Mouse (Mus musculus): ENCODE measurements around the gene Asap2. TPM values are rescaled to one million over a fixed set of nuclear protein-coding genes. Genes with fewer than 3 reads are reported as not detected.

Gene Asap2
- polyA plus RNA-seq, 1 experiment: 3.6 TPM

- Histone ChIP-seq H3K36me3 (ENCODE audit: control insufficient read depth, insufficient read depth, low read length) (no peaks in the 10 kb centered on the region), H3K27me3 (ENCODE audit: control insufficient read depth, insufficient read depth, low read length) (no peaks in the 10 kb centered on the region), H3K4me1 (replicated peaks; ENCODE audit: control insufficient read depth, insufficient read depth, low read length) (no peaks in the 10 kb centered on the region), H3K27ac (ENCODE audit: control insufficient read depth, insufficient read depth, low read length) (no peak overlapping the region), H3K4me3 (ENCODE audit: control insufficient read depth, insufficient read depth, low read length) (no peak overlapping the region)
- TF ChIP-seq POLR2A (IDR thresholded peaks at IDR 0.05; ENCODE audit: control insufficient read depth, extremely low read depth, insufficient read depth, low read length, poor library complexity): no peak
- no peak for TF ChIP-seq CTCF (IDR thresholded peaks at IDR 0.05; ENCODE audit: borderline replicate concordance, control insufficient read depth, extremely low read depth, insufficient read depth, low read length, poor library complexity)
- WGBS: 77% methylated on average over 4 of the region's 4 CpGs
- no peak for DNase-seq
Measured at GRCm38 (mm10) chr12:21155062-21155461, 164.8 kb downstream of the Asap2 start.

- Histone ChIP-seq H3K4me1 (replicated peaks; ENCODE audit: control insufficient read depth, insufficient read depth, low read length) (peaks cover 3% of the 10 kb centered on the region), H3K36me3 (ENCODE audit: control insufficient read depth, insufficient read depth, low read length) (no peaks in the 10 kb centered on the region), H3K27ac (ENCODE audit: control insufficient read depth, insufficient read depth, low read length) (no peak overlapping the region), H3K27me3 (ENCODE audit: control insufficient read depth, insufficient read depth, low read length) (no peaks in the 10 kb centered on the region), H3K4me3 (ENCODE audit: control insufficient read depth, insufficient read depth, low read length) (no peak overlapping the region)
- no peak for DNase-seq
- WGBS: 94% methylated on average over 7 of the region's 7 CpGs
- no peak for TF ChIP-seq CTCF (IDR thresholded peaks at IDR 0.05; ENCODE audit: borderline replicate concordance, control insufficient read depth, extremely low read depth, insufficient read depth, low read length, poor library complexity)
- no peak for TF ChIP-seq POLR2A (IDR thresholded peaks at IDR 0.05; ENCODE audit: control insufficient read depth, extremely low read depth, insufficient read depth, low read length, poor library complexity)
Measured at GRCm38 (mm10) chr12:21159304-21159703, 169.0 kb downstream of the Asap2 start.

DNA sequence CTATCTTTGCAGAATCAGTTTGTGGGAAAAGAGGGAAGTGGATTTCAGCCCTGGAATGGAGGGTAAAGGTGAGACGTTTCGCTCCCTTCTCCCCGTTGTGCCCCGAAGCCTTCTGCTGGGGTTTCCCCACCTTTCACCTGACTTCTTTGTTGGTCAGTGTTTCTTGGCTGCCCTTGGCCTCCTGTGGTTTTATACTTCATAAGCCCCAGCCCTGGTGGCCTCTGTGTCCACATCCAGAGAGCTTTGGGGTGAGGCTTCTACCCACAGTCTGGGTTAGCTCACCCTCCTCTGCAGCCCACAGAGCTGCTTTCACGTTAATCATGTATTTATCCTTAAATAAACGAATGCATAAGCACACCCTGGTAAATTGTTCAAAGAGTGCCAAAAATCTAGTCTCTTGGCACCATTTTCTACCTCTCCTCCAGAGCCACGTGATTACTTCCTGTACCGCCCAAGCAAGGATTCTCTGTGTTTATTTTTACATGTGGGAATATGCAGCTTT, 170.1 kb downstream of the Asap2 start:
- no peak overlapping the region for H3K4me3 ChIP-seq (ENCODE audit: control insufficient read depth, insufficient read depth, low read length)

DNA sequence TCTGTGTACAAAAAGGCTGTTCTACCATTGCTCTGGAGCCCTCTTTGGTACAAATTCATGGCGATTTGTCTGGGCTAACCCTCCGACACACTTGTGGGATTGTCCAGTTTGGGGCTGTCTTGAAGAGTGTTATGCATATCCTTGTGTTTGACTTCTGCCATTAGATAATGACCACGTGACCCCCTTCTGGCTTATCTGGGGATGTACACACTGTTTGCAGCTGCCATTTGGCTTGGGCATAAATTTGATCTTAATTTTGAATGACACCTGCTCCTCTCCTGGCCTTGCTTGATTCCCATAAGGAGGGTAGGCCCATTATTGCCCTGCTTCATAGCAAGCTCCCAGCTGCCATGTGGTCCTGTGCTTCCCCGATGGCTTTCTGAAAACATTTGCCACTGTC, 171.6 kb downstream of the Asap2 start:
- Histone ChIP-seq H3K4me3 (ENCODE audit: control insufficient read depth, insufficient read depth, low read length) (no peak overlapping the region), H3K36me3 (ENCODE audit: control insufficient read depth, insufficient read depth, low read length) (no peaks in the 10 kb centered on the region), H3K27me3 (ENCODE audit: control insufficient read depth, insufficient read depth, low read length) (no peaks in the 10 kb centered on the region), H3K4me1 (replicated peaks; ENCODE audit: control insufficient read depth, insufficient read depth, low read length) (peaks cover 6% of the 10 kb centered on the region), H3K27ac (ENCODE audit: control insufficient read depth, insufficient read depth, low read length) (no peak overlapping the region)
- no peak for DNase-seq
- TF ChIP-seq CTCF (IDR thresholded peaks at IDR 0.05; ENCODE audit: borderline replicate concordance, control insufficient read depth, extremely low read depth, insufficient read depth, low read length, poor library complexity): no peak
- 93% methylated on average over 4 of the region's 4 CpGs for WGBS

More for the DNA sequence above, 170.1 kb downstream of the Asap2 start:
- peaks cover 3% of the 10 kb centered on the region for H3K4me1 ChIP-seq (replicated peaks; ENCODE audit: control insufficient read depth, insufficient read depth, low read length)
- WGBS: 56% methylated on average over 8 of the region's 8 CpGs
- TF ChIP-seq CTCF (IDR thresholded peaks at IDR 0.05; ENCODE audit: borderline replicate concordance, control insufficient read depth, extremely low read depth, insufficient read depth, low read length, poor library complexity) (no peak), POLR2A (IDR thresholded peaks at IDR 0.05; ENCODE audit: control insufficient read depth, extremely low read depth, insufficient read depth, low read length, poor library complexity) (no peak)
- H3K27me3 ChIP-seq (ENCODE audit: control insufficient read depth, insufficient read depth, low read length): no peaks in the 10 kb centered on the region
- H3K36me3 ChIP-seq (ENCODE audit: control insufficient read depth, insufficient read depth, low read length): no peaks in the 10 kb centered on the region
- no peak overlapping the region for H3K27ac ChIP-seq (ENCODE audit: control insufficient read depth, insufficient read depth, low read length)
- DNase-seq: no peak

DNA sequence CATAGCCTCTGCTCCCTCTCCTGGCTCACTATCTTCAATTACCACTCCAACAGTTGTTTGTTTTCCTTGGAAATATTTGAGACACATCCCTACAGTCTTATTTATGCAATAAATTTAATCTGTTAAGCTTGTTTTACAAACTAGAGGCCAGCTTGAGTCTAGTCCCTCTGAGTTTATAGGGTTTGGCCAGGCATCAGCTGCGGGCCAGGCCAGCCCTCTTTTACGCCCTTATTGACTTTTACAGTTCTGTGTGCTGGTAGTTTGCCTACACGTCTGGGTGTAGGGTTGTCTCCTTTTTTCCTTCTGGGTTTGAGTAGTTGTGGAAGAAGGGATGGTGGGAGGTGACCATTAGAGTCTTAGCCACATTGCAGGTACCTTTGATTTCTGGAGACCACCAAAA, 173.4 kb downstream of the Asap2 start:
- no peak for TF ChIP-seq POLR2A (IDR thresholded peaks at IDR 0.05; ENCODE audit: control insufficient read depth, extremely low read depth, insufficient read depth, low read length, poor library complexity)
- TF ChIP-seq CTCF (IDR thresholded peaks at IDR 0.05; ENCODE audit: borderline replicate concordance, control insufficient read depth, extremely low read depth, insufficient read depth, low read length, poor library complexity): no peak
- Histone ChIP-seq H3K4me3 (ENCODE audit: control insufficient read depth, insufficient read depth, low read length) (no peak overlapping the region), H3K36me3 (ENCODE audit: control insufficient read depth, insufficient read depth, low read length) (no peaks in the 10 kb centered on the region), H3K4me1 (replicated peaks; ENCODE audit: control insufficient read depth, insufficient read depth, low read length) (peaks cover 21% of the 10 kb centered on the region), H3K27ac (ENCODE audit: control insufficient read depth, insufficient read depth, low read length) (no peak overlapping the region), H3K27me3 (ENCODE audit: control insufficient read depth, insufficient read depth, low read length) (no peaks in the 10 kb centered on the region)
- DNase-seq: no peak
- WGBS: 91% methylated on average over 3 of the region's 3 CpGs

DNA sequence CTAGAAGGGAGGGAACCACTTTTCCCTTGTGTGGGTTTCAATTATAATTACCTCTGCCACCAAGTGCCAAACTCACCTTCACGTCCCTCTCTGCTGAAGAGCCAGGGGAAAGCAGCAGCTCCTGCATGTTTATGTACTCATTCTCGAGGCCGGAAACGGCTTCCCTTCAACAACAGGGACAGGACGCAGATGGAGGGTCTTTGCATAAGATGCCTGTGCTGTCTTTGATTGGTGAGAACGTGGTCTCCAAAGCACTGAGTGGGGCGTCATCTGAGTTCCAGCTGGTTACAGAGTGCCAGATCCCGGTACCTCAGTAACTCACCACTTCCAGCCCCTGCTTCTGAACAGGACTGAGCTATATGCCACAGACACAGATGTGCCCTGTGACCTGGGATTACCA, 174.0 kb downstream of the Asap2 start:
- WGBS: 94% methylated on average over 8 of the region's 8 CpGs
- Histone ChIP-seq H3K36me3 (ENCODE audit: control insufficient read depth, insufficient read depth, low read length) (no peaks in the 10 kb centered on the region), H3K4me1 (replicated peaks; ENCODE audit: control insufficient read depth, insufficient read depth, low read length) (peaks cover 26% of the 10 kb centered on the region), H3K27ac (ENCODE audit: control insufficient read depth, insufficient read depth, low read length) (no peak overlapping the region), H3K27me3 (ENCODE audit: control insufficient read depth, insufficient read depth, low read length) (no peaks in the 10 kb centered on the region), H3K4me3 (ENCODE audit: control insufficient read depth, insufficient read depth, low read length) (no peak overlapping the region)
- TF ChIP-seq CTCF (IDR thresholded peaks at IDR 0.05; ENCODE audit: borderline replicate concordance, control insufficient read depth, extremely low read depth, insufficient read depth, low read length, poor library complexity) (no peak), POLR2A (IDR thresholded peaks at IDR 0.05; ENCODE audit: control insufficient read depth, extremely low read depth, insufficient read depth, low read length, poor library complexity) (no peak)
- DNase-seq: no peak

DNA sequence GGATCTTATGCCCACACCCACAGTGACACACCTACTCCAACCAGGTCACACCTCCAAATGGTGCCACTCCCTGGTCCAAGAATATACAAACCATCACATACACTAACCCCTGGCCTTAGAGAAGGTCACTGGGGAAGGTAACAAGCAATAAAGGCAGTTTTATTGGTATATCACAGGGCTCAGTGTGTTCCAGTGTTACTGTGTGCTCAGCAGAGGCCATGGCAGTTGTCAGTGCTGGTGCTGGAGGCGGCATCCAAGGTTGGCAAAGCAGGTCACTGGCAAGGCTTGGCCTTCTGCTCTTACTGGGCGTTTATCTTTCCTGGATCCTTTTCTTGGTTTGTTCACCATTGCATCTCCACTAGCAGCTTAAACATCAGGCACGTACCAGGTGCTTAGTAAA, 174.9 kb downstream of the Asap2 start:
- DNase-seq: no peak
- H3K4me1 ChIP-seq (replicated peaks; ENCODE audit: control insufficient read depth, insufficient read depth, low read length): peaks cover 32% of the 10 kb centered on the region
- H3K27me3 ChIP-seq (ENCODE audit: control insufficient read depth, insufficient read depth, low read length): no peaks in the 10 kb centered on the region
- H3K4me3 ChIP-seq (ENCODE audit: control insufficient read depth, insufficient read depth, low read length): no peak overlapping the region
- no peaks in the 10 kb centered on the region for H3K36me3 ChIP-seq (ENCODE audit: control insufficient read depth, insufficient read depth, low read length)
- TF ChIP-seq CTCF (IDR thresholded peaks at IDR 0.05; ENCODE audit: borderline replicate concordance, control insufficient read depth, extremely low read depth, insufficient read depth, low read length, poor library complexity) (no peak), POLR2A (IDR thresholded peaks at IDR 0.05; ENCODE audit: control insufficient read depth, extremely low read depth, insufficient read depth, low read length, poor library complexity) (no peak)
- 92% methylated on average over 3 of the region's 3 CpGs for whole genome bisulfite sequencing
- H3K27ac ChIP-seq (ENCODE audit: control insufficient read depth, insufficient read depth, low read length): no peak overlapping the region

All from thymus, adult 2 months (tissue).